Mouse (Mus musculus) lung, embryonic 16.5 days (tissue): ENCODE measurements at regions not wholly inside any gene's neighbourhood (a gene's known extent, or its start where the extent isn't known, plus 50 kb on each side); places are given as distances from the start of the nearest gene placed in this dataset.
A peak's percentile ranks its signal among the peaks of the same experiment; 100 is the strongest.

Source experiments
- ATAC-seq: fragments of 200-750 bp; cut with Nextera tagmentation; 2 replicates; pipeline ENCODE4 v1.8.0; 2017; ENCODE audit warnings: low read depth, mild to moderate bottlenecking, moderate library complexity
- H3K27ac ChIP-seq: fragments of 300-500 bp; sonication (generic); 2 replicates; pipeline ENCODE4 v1.5.1; 2014; ENCODE audit warnings: mild to moderate bottlenecking, control low read depth, low read length
- H3K27me3 ChIP-seq: fragments of 300-500 bp; sonication (generic); 2 replicates; pipeline ENCODE4 v1.6.1; 2014; ENCODE audit warnings: low read depth, low read length, mixed read lengths; ENCODE audit not compliant: control insufficient read depth, insufficient read depth
- H3K36me3 ChIP-seq: fragments of 300-500 bp; sonication (generic); 2 replicates; pipeline ENCODE4 v1.6.1; 2014; ENCODE audit warnings: low read length; ENCODE audit not compliant: control insufficient read depth, insufficient read depth
- H3K4me1 ChIP-seq: fragments of 300-500 bp; sonication (generic); replicated peaks from 2 replicates; pipeline ENCODE4 v1.6.1; 2014; ENCODE audit warnings: low read length, mixed read lengths; ENCODE audit not compliant: control insufficient read depth, insufficient read depth
- H3K4me2 ChIP-seq: fragments of 300-500 bp; sonication (generic); 2 replicates; pipeline ENCODE4 v1.6.1; 2014; ENCODE audit warnings: low read depth, low read length, control low read depth
- H3K4me3 ChIP-seq: fragments of 300-500 bp; sonication (generic); 2 replicates; pipeline ENCODE4 v1.5.1; 2014; ENCODE audit warnings: mild to moderate bottlenecking, low read length, control low read depth
- H3K9ac ChIP-seq: fragments of 300-500 bp; sonication (generic); 2 replicates; pipeline ENCODE4 v1.6.1; 2014; ENCODE audit warnings: low read length, control low read depth
- H3K9me3 ChIP-seq: fragments of 300-500 bp; sonication (generic); 2 replicates; pipeline ENCODE4 v1.6.1; 2016; ENCODE audit warnings: low read length; ENCODE audit not compliant: control insufficient read depth
- WGBS: fragments of 180-500 bp; shearing (Covaris S2); extraction: QIAGEN DNeasy Blood & Tissue Kit; methylation state at CpG from one replicate; pipeline ENCODE4 v1.1.7; 2014; 5-methylcytosine and 5-hydroxymethylcytosine counted together

- H3K27ac ChIP-seq, result no peak overlapping the region; the same call in 1 of the 2 replicates
- H3K36me3 ChIP-seq, result no peaks in the 10 kb centered on the region
- H3K4me2 ChIP-seq, result no peak overlapping the region
- H3K27me3 ChIP-seq, result no peaks in the 10 kb centered on the region
- H3K4me1 ChIP-seq, result 0 out of 2 replicates have a peak, but pooled peaks cover 4% of the 10 kb centered on the region
- peak; percentile 60 for ATAC-seq
- H3K9ac ChIP-seq, result no peak overlapping the region
- H3K9me3 ChIP-seq, result no peaks in the 10 kb centered on the region
- WGBS, result 42% methylated on average over 3 of the region's 3 CpGs
- no peak overlapping the region for H3K4me3 ChIP-seq
Measured at GRCm38 (mm10) chr10:83970501-83970900, 247.8 kb downstream of the 1500009L16Rik start.

- peak; percentile 37; the same call in 1 of the 2 replicates for ATAC-seq
- no peak overlapping the region for H3K4me2 ChIP-seq
- H3K27ac ChIP-seq, result peak overlapping the region; percentile 39; the same call in 1 of the 2 replicates
- H3K9ac ChIP-seq, result no peak overlapping the region
- no peaks in the 10 kb centered on the region for H3K36me3 ChIP-seq
- no peak overlapping the region for H3K4me3 ChIP-seq
- 0 out of 2 replicates have a peak, but pooled peaks cover 13% of the 10 kb centered on the region for H3K4me1 ChIP-seq
- no peaks in the 10 kb centered on the region for H3K27me3 ChIP-seq
- H3K9me3 ChIP-seq, result no peaks in the 10 kb centered on the region
- 39% methylated on average over 6 of the region's 6 CpGs for WGBS
Measured at GRCm38 (mm10) chr10:83974548-83974947, 251.9 kb downstream of the 1500009L16Rik start.

GRCm38 (mm10) chr10:83976548-83976947 is 253.9 kb downstream of the 1500009L16Rik start:
- WGBS, result 33% methylated on average over 3 of the region's 3 CpGs
- 0 out of 2 replicates have a peak, but pooled peaks cover 13% of the 10 kb centered on the region for H3K4me1 ChIP-seq
- no peak overlapping the region for H3K4me3 ChIP-seq
- no peaks in the 10 kb centered on the region for H3K27me3 ChIP-seq
- H3K36me3 ChIP-seq, result no peaks in the 10 kb centered on the region
- no peaks in the 10 kb centered on the region for H3K9me3 ChIP-seq
- peak; percentile 74; the same call in 1 of the 2 replicates for ATAC-seq
- H3K4me2 ChIP-seq, result no peak overlapping the region
- no peak overlapping the region for H3K27ac ChIP-seq
- H3K9ac ChIP-seq, result no peak overlapping the region

- Histone ChIP-seq H3K27ac (no peak overlapping the region), H3K27me3 (no peaks in the 10 kb centered on the region), H3K4me2 (no peak overlapping the region), H3K4me1 (0 out of 2 replicates have a peak, but pooled peaks cover 9% of the 10 kb centered on the region), H3K9me3 (no peaks in the 10 kb centered on the region), H3K9ac (no peak overlapping the region), H3K4me3 (no peak overlapping the region), H3K36me3 (no peaks in the 10 kb centered on the region)
- ATAC-seq, result no peak
- WGBS, result 70% methylated on average over 2 of the region's 2 CpGs
Measured at GRCm38 (mm10) chr10:83979930-83980329, 257.3 kb downstream of the 1500009L16Rik start.

GRCm38 (mm10) chr10:83984697-83985415 is 262.2 kb downstream of the 1500009L16Rik start:
- WGBS, result 52% methylated on average over 12 of the region's 12 CpGs
- 0 out of 2 replicates have a peak, but pooled peaks have one; percentile 28 for ATAC-seq
- no peak overlapping the region for H3K27ac ChIP-seq
- H3K27me3 ChIP-seq, result no peaks in the 10 kb centered on the region
- no peaks in the 10 kb centered on the region for H3K36me3 ChIP-seq
- H3K4me3 ChIP-seq, result no peak overlapping the region
- no peak overlapping the region for H3K9ac ChIP-seq
- H3K9me3 ChIP-seq, result no peaks in the 10 kb centered on the region
- H3K4me2 ChIP-seq, result no peak overlapping the region
- H3K4me1 ChIP-seq, result no peaks in the 10 kb centered on the region

- H3K9ac ChIP-seq, result no peak overlapping the region
- H3K27ac ChIP-seq, result no peak overlapping the region
- H3K27me3 ChIP-seq, result no peaks in the 10 kb centered on the region
- no peaks in the 10 kb centered on the region for H3K36me3 ChIP-seq
- no peaks in the 10 kb centered on the region for H3K9me3 ChIP-seq
- no peak overlapping the region for H3K4me3 ChIP-seq
- ATAC-seq, result peak; percentile 45; the same call in 1 of the 2 replicates
- peak overlapping the region; percentile 12; the same call in 1 of the 2 replicates for H3K4me2 ChIP-seq
- peaks cover 17% of the 10 kb centered on the region for H3K4me1 ChIP-seq
- 48% methylated on average over 11 of the region's 11 CpGs for WGBS
Measured at GRCm38 (mm10) chr10:83992577-83993305, 270.1 kb downstream of the 1500009L16Rik start.

- Histone ChIP-seq H3K36me3 (no peaks in the 10 kb centered on the region), H3K9me3 (no peaks in the 10 kb centered on the region), H3K4me3 (no peak overlapping the region), H3K9ac (no peak overlapping the region), H3K4me1 (peaks cover 20% of the 10 kb centered on the region), H3K4me2 (no peak overlapping the region), H3K27me3 (no peaks in the 10 kb centered on the region), H3K27ac (peak overlapping the region; percentile 42)
- ATAC-seq, result no peak
- 37% methylated on average over 6 of the region's 6 CpGs for WGBS
Measured at GRCm38 (mm10) chr10:83995026-83995600, 272.4 kb downstream of the 1500009L16Rik start.

- Histone ChIP-seq H3K36me3 (no peaks in the 10 kb centered on the region), H3K27me3 (no peaks in the 10 kb centered on the region), H3K9ac (no peak overlapping the region), H3K4me2 (no peak overlapping the region), H3K9me3 (no peaks in the 10 kb centered on the region), H3K4me1 (peaks cover 20% of the 10 kb centered on the region), H3K4me3 (no peak overlapping the region), H3K27ac (peak overlapping the region; percentile 21; the same call in 1 of the 2 replicates)
- ATAC-seq, result peak; percentile 72
- 22% methylated on average over 4 of the region's 4 CpGs for WGBS
Measured at GRCm38 (mm10) chr10:83995913-83996312, 273.2 kb downstream of the 1500009L16Rik start.

GRCm38 (mm10) chr10:83996489-83996888 is 273.8 kb downstream of the 1500009L16Rik start:
- Histone ChIP-seq H3K4me3 (no peak overlapping the region), H3K4me1 (peaks cover 20% of the 10 kb centered on the region), H3K9ac (no peak overlapping the region), H3K9me3 (no peaks in the 10 kb centered on the region), H3K36me3 (no peaks in the 10 kb centered on the region), H3K4me2 (no peak overlapping the region), H3K27me3 (no peaks in the 10 kb centered on the region), H3K27ac (no peak overlapping the region)
- ATAC-seq, result no peak
- WGBS, result 88% methylated on average over 2 of the region's 2 CpGs
